Mouse (Mus musculus): ENCODE measurements around the gene Kif26b.

Gene Kif26b

DNA sequence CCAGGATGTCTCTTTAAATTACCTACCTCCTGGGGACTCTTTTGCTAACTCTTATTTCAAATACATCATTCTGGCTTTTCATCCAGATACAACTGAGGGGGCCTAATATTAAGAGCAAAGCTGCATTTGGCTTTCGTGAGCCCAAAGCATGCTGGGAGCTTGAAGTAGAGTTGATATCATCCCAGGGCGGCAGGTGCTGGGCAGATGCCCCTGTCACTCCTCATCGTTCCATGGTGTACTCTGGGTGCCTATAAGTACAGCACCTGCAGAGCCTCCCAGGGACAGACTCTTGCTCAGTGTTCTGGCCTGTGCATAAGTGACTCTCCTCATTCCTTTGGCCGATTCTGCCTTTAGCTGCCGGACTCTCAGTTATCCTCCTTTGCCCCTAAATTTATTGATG lies 13.5 kb downstream of the Kif26b start:
- no peak for DNase-seq

DNA sequence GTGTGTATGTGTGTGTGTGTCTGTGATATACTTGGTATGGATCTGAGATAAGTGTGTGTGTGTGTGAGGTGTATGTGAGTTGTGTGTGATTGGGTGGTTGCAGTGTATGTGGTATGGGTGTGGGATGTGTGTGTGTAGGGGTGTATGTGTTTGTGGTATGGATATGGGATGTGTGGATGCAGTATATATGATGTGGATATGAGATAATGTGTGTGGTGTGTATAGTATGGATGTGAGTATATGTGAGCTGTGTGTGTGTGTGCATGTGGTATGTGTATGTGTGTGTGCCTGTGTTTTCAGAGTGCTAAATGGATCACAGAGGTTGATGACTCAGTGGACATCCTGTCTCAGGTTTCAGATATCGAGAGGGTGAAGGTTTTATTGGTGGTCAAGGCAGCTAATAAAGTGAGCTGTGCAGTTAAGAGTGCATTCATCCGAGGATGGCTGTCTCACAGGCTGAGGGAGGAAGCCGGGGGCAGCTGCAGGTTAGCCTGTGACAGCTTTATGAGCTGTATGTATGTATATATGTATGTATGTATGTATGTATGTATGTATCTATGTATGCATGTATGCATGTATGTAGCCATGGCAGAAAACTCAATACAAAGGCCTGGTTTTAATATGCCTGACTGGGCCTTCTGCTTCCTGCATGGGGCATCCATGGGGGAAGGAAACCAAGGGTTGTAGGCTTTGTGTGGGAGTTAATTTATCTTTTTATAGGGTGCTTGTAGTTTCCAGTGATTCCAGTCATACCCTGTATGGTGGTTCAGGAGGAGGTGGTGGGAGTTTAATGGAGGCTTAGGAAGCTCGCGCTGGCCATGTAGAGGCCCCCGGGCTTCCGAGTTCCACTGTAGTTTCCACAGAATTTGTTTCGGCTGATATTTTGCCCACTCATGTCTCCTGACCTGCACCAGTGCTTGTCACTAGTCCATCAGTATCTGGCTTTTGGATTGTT lies 14.3 kb downstream of the Kif26b start:
- no peak for DNase-seq

GRCm38 (mm10) chr1:178544585-178544984 lies 15.7 kb downstream of the Kif26b start:
- DNase-seq, result no peak

GRCm38 (mm10) chr1:178549576-178549975 lies 20.7 kb downstream of the Kif26b start:
- DNase-seq, result no peak

GRCm38 (mm10) chr1:178550477-178551047 lies 21.6 kb downstream of the Kif26b start:
- DNase-seq, result no peak

GRCm38 (mm10) chr1:178552278-178552897 lies 23.5 kb downstream of the Kif26b start:
- DNase-seq, result no peak

GRCm38 (mm10) chr1:178552898-178553284 lies 24.0 kb downstream of the Kif26b start:
- DNase-seq, result no peak

DNA sequence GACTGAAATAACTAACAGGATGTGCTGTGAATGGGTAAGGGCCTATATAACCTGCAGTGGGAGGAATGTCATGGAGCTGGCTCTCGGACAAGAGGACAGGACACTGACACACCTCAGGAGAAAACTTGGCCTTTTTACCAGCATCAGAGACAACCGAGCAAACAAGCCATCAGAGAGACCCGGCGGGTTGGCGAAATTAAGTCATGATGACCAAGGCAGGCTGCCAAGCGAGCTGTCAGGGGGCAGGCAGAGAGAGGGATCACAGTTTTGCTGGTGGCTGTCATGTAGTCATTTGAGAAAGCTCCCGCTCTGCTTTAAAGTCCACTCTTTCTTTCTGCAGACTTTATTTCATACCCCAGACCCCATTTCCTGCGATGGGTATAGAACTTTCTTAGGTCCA lies 27.3 kb downstream of the Kif26b start:
- DNase-seq, result no peak

- DNase-seq, result no peak
These were observed 31.1 kb downstream of the Kif26b start for GRCm38 (mm10) chr1:178560043-178560442.

DNA sequence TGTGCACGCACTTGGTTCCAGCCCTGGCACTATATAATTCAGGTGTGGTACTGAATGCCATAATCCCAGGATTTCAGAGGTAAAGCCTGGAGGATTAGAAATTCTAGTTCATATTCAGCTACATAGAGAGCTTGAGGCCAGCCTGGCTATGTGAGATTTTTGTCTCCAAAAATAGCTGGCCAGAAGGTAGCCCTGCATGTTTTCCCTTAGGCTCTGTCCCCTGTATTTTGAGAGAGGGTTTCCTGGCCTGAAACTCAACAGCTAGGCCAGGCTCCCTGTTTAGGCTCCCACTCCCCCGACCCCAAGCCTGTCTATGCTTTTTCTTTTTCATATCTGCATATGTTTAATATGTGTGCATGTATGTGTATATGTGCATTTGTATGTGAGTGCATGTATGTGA lies 34.9 kb downstream of the Kif26b start:
- no peak for DNase-seq

DNA sequence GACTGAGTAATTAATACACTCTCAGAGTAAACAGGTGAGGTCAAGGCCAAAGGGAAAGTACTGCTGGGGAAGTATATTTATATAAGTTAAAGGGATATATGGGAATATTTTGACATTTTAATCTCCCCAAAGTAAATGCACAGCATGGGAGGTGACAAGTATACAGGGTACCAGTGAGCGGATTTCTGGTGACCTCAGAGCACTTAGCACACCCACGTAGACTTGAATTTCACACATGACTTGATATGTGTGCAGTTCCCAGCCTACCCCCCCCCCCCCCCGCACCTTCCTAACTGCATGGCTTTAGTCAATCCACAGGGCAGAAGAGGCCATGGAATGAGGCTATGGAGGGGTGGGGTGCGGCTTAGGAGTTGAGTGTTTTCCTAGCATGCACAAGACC lies 35.9 kb downstream of the Kif26b start:
- DNase-seq, result no peak

- DNase-seq, result no peak
These were observed 39.9 kb downstream of the Kif26b start for GRCm38 (mm10) chr1:178568551-178569545.

DNA sequence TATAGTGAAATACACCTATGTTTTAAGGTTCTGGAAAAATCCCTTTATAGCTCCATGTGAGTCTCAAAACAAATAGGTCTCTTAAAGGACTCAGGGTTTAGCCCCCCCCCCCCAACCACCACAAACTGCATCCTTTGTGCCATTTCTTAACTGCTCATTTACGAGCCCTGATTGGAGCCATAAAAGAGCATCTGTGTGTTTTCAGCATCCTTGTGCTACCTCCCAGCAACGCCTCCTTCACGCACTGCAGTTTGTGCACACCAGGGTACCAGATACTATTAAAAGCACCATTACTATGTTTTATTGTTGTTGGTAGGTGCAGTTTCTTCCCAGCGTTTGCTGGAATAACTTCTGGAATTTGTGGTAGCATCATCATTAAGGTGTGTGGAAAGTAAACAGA lies 42.1 kb downstream of the Kif26b start:
- no peak for DNase-seq

- DNase-seq, result no peak
These were observed 43.0 kb downstream of the Kif26b start for GRCm38 (mm10) chr1:178571885-178572444.

DNA sequence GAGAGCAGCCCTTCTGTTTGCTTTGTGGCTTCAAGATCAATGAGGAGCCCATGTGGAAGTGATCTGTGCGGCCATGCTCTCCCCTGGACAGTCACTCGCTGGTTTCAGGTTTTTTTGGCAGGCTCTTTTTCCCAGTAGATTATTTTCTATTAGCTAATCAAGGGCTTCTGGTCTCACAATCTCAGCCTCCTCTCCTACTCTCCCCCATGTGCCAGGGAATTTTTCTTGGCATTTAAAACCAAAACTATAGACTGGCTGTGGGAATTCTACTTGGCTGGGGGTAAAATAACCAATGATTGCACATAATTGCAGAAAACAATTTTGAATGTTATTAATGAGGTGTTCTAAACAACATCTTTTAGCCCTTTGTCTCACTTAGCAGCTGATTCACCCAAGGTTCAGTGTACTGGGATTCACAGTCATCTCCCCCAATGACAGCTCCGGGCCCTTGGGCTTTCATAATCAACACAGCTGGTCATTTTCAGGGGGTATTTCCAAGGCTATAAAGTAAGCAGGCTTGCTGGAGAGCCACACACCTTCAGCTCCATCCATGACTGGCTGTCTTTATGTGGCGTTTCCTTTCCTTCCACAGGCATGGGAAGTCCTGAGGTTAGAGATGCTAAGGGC lies 44.6 kb downstream of the Kif26b start:
- no peak for DNase-seq

GRCm38 (mm10) chr1:178575706-178576105 lies 46.8 kb downstream of the Kif26b start:
- DNase-seq, result no peak

DNA sequence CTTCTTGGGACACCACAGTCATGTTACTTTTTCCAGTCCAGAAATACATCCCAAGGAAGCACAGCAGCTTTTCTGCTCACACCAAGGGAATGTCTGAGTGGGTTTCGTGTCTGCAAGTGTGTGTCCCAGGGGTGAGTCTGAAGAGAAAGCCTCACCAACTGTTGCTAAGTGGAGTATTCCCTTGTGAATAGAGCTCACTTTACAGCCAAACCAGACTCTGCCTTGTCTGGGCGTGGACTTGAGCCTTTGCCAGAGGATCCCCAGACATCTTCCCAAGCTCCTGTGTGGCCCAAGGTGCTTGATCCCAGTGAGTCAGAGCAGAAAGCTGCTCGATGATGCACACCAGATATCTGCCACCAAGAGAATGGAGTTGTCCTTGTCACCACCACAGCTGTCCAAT lies 48.0 kb downstream of the Kif26b start:
- no peak for DNase-seq

DNA sequence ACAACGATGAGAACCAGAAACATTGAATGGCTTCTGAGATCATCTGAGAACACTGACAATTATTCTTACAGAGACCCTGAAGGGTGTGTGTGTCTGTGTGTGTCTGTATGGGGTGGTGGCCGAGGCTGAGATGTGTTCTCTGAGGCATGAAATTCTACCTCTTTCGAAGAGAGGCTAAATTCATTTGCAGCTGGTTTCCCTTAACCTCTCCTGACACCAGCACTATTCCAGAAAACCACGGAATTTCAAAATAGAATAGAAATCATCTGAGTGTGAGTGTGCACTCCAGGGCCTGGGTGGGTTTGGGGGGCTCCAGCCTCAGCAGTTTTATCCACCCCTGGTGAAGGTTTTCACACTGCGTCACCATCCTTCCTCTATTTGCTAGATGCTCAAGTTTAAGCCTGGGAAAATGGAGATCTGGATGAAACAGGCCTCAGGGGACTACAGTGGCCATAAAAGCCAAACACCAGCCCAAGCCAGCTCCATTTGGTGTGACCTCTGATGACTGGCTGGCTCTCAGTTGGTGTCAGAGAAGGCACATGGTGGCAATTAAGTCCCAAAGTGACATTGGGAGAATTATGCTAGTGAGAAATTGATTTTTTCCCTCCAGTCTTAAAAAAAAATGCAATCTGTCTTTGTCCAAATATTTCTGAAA lies 56.6 kb downstream of the Kif26b start:
- no peak for DNase-seq

GRCm38 (mm10) chr1:178590229-178591171 lies 61.6 kb downstream of the Kif26b start:
- no peak for DNase-seq

DNA sequence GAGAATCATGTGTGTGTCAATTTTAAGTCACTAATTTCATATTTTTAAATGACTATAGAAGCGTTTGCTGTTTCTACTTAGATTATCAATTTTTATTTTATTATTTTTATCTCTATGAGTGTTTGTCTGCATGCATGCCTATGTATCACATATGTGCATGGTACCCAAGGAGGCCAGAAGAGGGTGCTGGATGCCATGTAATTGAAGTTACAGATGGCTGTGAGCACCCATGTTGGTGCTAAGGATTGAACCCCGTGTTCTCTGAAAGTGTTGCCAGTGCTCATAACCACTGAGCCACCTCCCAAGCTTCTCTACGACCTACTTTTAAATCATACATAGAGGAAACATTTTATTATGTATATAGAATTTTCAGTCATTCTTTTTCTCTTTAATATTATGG lies 68.2 kb downstream of the Kif26b start:
- no peak for DNase-seq

Measured in spleen, adult 18-20 months (tissue).